Mouse (Mus musculus) lung, embryonic 16.5 days (tissue): ENCODE measurements at regions not wholly inside any gene's neighbourhood (a gene's known extent, or its start where the extent isn't known, plus 50 kb on each side); places are given as distances from the start of the nearest gene placed in this dataset.

Experiments used
- ATAC-seq: fragments of 200-750 bp; cut with Nextera tagmentation; 2 replicates; pipeline ENCODE4 v1.8.0; 2017; ENCODE audit warnings: low read depth, mild to moderate bottlenecking, moderate library complexity
- H3K27ac ChIP-seq: fragments of 300-500 bp; sonication (generic); 2 replicates; pipeline ENCODE4 v1.5.1; 2014; ENCODE audit warnings: mild to moderate bottlenecking, control low read depth, low read length
- H3K27me3 ChIP-seq: fragments of 300-500 bp; sonication (generic); 2 replicates; pipeline ENCODE4 v1.6.1; 2014; ENCODE audit warnings: low read depth, low read length, mixed read lengths; ENCODE audit not compliant: control insufficient read depth, insufficient read depth
- H3K36me3 ChIP-seq: fragments of 300-500 bp; sonication (generic); 2 replicates; pipeline ENCODE4 v1.6.1; 2014; ENCODE audit warnings: low read length; ENCODE audit not compliant: control insufficient read depth, insufficient read depth
- H3K4me1 ChIP-seq: fragments of 300-500 bp; sonication (generic); replicated peaks from 2 replicates; pipeline ENCODE4 v1.6.1; 2014; ENCODE audit warnings: low read length, mixed read lengths; ENCODE audit not compliant: control insufficient read depth, insufficient read depth
- H3K4me2 ChIP-seq: fragments of 300-500 bp; sonication (generic); 2 replicates; pipeline ENCODE4 v1.6.1; 2014; ENCODE audit warnings: low read depth, low read length, control low read depth
- H3K4me3 ChIP-seq: fragments of 300-500 bp; sonication (generic); 2 replicates; pipeline ENCODE4 v1.5.1; 2014; ENCODE audit warnings: mild to moderate bottlenecking, low read length, control low read depth
- H3K9ac ChIP-seq: fragments of 300-500 bp; sonication (generic); 2 replicates; pipeline ENCODE4 v1.6.1; 2014; ENCODE audit warnings: low read length, control low read depth
- H3K9me3 ChIP-seq: fragments of 300-500 bp; sonication (generic); 2 replicates; pipeline ENCODE4 v1.6.1; 2016; ENCODE audit warnings: low read length; ENCODE audit not compliant: control insufficient read depth
- WGBS: fragments of 180-500 bp; shearing (Covaris S2); extraction: QIAGEN DNeasy Blood & Tissue Kit; methylation state at CpG from one replicate; pipeline ENCODE4 v1.1.7; 2014; 5-methylcytosine and 5-hydroxymethylcytosine counted together

GRCm38 (mm10) chr8:86224851-86225250 lies 355.6 kb downstream of the Abcc12 start:
- WGBS: 51% methylated on average over 4 of the region's 4 CpGs
- Histone ChIP-seq H3K27me3 (no peaks in the 10 kb centered on the region), H3K4me3 (no peak overlapping the region), H3K4me1 (no peaks in the 10 kb centered on the region), H3K9ac (no peak overlapping the region), H3K9me3 (no peaks in the 10 kb centered on the region), H3K4me2 (no peak overlapping the region), H3K27ac (no peak overlapping the region), H3K36me3 (no peaks in the 10 kb centered on the region)
- no peak for ATAC-seq

- Histone ChIP-seq H3K4me3 (no peak overlapping the region), H3K27ac (no peak overlapping the region), H3K9ac (no peak overlapping the region), H3K36me3 (no peaks in the 10 kb centered on the region), H3K9me3 (no peaks in the 10 kb centered on the region), H3K4me1 (no peaks in the 10 kb centered on the region), H3K27me3 (no peaks in the 10 kb centered on the region), H3K4me2 (no peak overlapping the region)
- 90% methylated on average over 7 of the region's 7 CpGs for whole genome bisulfite sequencing
- no peak for ATAC-seq
Observed at GRCm38 (mm10) chr8:86222715-86223114, 357.8 kb downstream of the Abcc12 start.

- H3K9ac ChIP-seq: no peak overlapping the region
- H3K9me3 ChIP-seq: no peaks in the 10 kb centered on the region
- no peaks in the 10 kb centered on the region for H3K27me3 ChIP-seq
- H3K4me3 ChIP-seq: no peak overlapping the region
- no peaks in the 10 kb centered on the region for H3K4me1 ChIP-seq
- 87% methylated on average over 4 of the region's 4 CpGs for WGBS
- no peak overlapping the region for H3K4me2 ChIP-seq
- ATAC-seq: no peak
- H3K27ac ChIP-seq: no peak overlapping the region
- H3K36me3 ChIP-seq: no peaks in the 10 kb centered on the region
Observed at GRCm38 (mm10) chr8:86222228-86222627, 358.3 kb downstream of the Abcc12 start.

GRCm38 (mm10) chr8:86214399-86214798 lies 366.1 kb downstream of the Abcc12 start:
- 90% methylated on average over 8 of the region's 8 CpGs for WGBS

GRCm38 (mm10) chr8:86212461-86212860 lies 368.0 kb downstream of the Abcc12 start:
- Histone ChIP-seq H3K27me3 (no peaks in the 10 kb centered on the region), H3K36me3 (no peaks in the 10 kb centered on the region), H3K9ac (no peak overlapping the region), H3K9me3 (no peaks in the 10 kb centered on the region), H3K4me1 (no peaks in the 10 kb centered on the region), H3K27ac (no peak overlapping the region), H3K4me3 (no peak overlapping the region), H3K4me2 (no peak overlapping the region)
- WGBS: 88% methylated on average over 2 of the region's 2 CpGs
- no peak for ATAC-seq

More at GRCm38 (mm10) chr8:86214399-86214798, 366.1 kb downstream of the Abcc12 start:
- H3K4me3 ChIP-seq: no peak overlapping the region
- no peak overlapping the region for H3K27ac ChIP-seq
- no peaks in the 10 kb centered on the region for H3K36me3 ChIP-seq
- ATAC-seq: no peak
- no peaks in the 10 kb centered on the region for H3K9me3 ChIP-seq
- no peaks in the 10 kb centered on the region for H3K27me3 ChIP-seq
- no peaks in the 10 kb centered on the region for H3K4me1 ChIP-seq
- H3K4me2 ChIP-seq: no peak overlapping the region
- no peak overlapping the region for H3K9ac ChIP-seq

GRCm38 (mm10) chr8:86208812-86209262 lies 368.1 kb downstream of the Phkb start:
- WGBS: 35% methylated on average over 5 of the region's 5 CpGs
- no peaks in the 10 kb centered on the region for H3K9me3 ChIP-seq
- no peak overlapping the region for H3K9ac ChIP-seq
- no peaks in the 10 kb centered on the region for H3K36me3 ChIP-seq
- no peak overlapping the region for H3K4me3 ChIP-seq
- no peaks in the 10 kb centered on the region for H3K4me1 ChIP-seq
- H3K4me2 ChIP-seq: no peak overlapping the region
- no peak for ATAC-seq
- no peak overlapping the region for H3K27ac ChIP-seq
- H3K27me3 ChIP-seq: no peaks in the 10 kb centered on the region

- Histone ChIP-seq H3K9ac (no peak overlapping the region), H3K27ac (no peak overlapping the region), H3K9me3 (no peaks in the 10 kb centered on the region), H3K4me1 (no peaks in the 10 kb centered on the region), H3K36me3 (no peaks in the 10 kb centered on the region), H3K4me3 (no peak overlapping the region), H3K27me3 (no peaks in the 10 kb centered on the region), H3K4me2 (no peak overlapping the region)
- ATAC-seq: no peak
- WGBS: 63% methylated on average over 6 of the region's 6 CpGs
Observed at GRCm38 (mm10) chr8:86204421-86205229, 363.9 kb downstream of the Phkb start.

- 64% methylated on average over 9 of the region's 9 CpGs for WGBS
- Histone ChIP-seq H3K27ac (no peak overlapping the region), H3K9me3 (no peaks in the 10 kb centered on the region), H3K36me3 (no peaks in the 10 kb centered on the region), H3K4me3 (no peak overlapping the region), H3K9ac (no peak overlapping the region), H3K27me3 (no peaks in the 10 kb centered on the region), H3K4me2 (no peak overlapping the region), H3K4me1 (no peaks in the 10 kb centered on the region)
- ATAC-seq: no peak
Observed at GRCm38 (mm10) chr8:86203107-86203506, 362.3 kb downstream of the Phkb start.

GRCm38 (mm10) chr8:86201830-86202229 lies 361.1 kb downstream of the Phkb start:
- H3K4me2 ChIP-seq: no peak overlapping the region
- no peaks in the 10 kb centered on the region for H3K4me1 ChIP-seq
- H3K9ac ChIP-seq: no peak overlapping the region
- no peaks in the 10 kb centered on the region for H3K9me3 ChIP-seq
- no peak for ATAC-seq
- H3K36me3 ChIP-seq: no peaks in the 10 kb centered on the region
- H3K27ac ChIP-seq: no peak overlapping the region
- 69% methylated on average over 4 of the region's 4 CpGs for WGBS
- H3K4me3 ChIP-seq: no peak overlapping the region
- no peaks in the 10 kb centered on the region for H3K27me3 ChIP-seq
